Mouse (Mus musculus) neutrophil, adult 65 days (primary cell): ENCODE data around the gene Prss3. TPM values are rescaled to one million over a fixed set of nuclear protein-coding genes. Genes with fewer than 3 reads are reported as not detected.

Source experiments
- total RNA-seq: library from RNA; stranded (reverse); gene quantifications from 2 replicates; pipeline ENCODE4 v1.2.4, GENCODE M21; 2023

Prss3 gene
- total RNA-seq: not detected in 2 replicates

GRCm38 (mm10) chr6:41377578-41377977 is at the start of gene Prss3:
Prss3 (minus strand) TSS chr6:41377678.

GRCm38 (mm10) chr6:41392056-41392455 is 14.6 kb upstream of the Prss3 start, which contains the start of gene Gm5771:
Gm5771 (plus strand) TSS chr6:41392356.

GRCm38 (mm10) chr6:41353932-41354331 is 23.5 kb downstream of the Prss3 start, which contains the start of gene Try10:
Try10 (plus strand) TSS chr6:41354105.

Other genes starting within 250 kb of the Prss3 start
- not detected in 2 replicates for gene Try4, start 75.4 kb downstream of the Prss3 start, total RNA-seq
- gene Try5, start 60.8 kb downstream of the Prss3 start, total RNA-seq: not detected in 2 replicates
- gene Try10, start 23.6 kb downstream of the Prss3 start, total RNA-seq: not detected in 2 replicates
- gene Gm5771, start 14.7 kb upstream of the Prss3 start, total RNA-seq: not detected in 2 replicates
- gene Gm10334, start 68.5 kb upstream of the Prss3 start, total RNA-seq: not detected in 2 replicates
- not detected in 2 replicates for gene Prss1, start 81.3 kb upstream of the Prss3 start, total RNA-seq
- 0.86 TPM in 1 of 2 replicates, not detected in the other for gene Prss2, start 144.1 kb upstream of the Prss3 start, total RNA-seq
- gene Ephb6, start 227.8 kb upstream of the Prss3 start, total RNA-seq: 1.7 TPM in 1 of 2 replicates, not detected in the other